Mouse (Mus musculus) midbrain, embryonic 10.5 days (tissue): ENCODE measurements around the gene Uba7. TPM values are rescaled to one million over a fixed set of nuclear protein-coding genes. Genes with fewer than 3 reads are reported as not detected.
A peak's percentile ranks its signal among the peaks of the same experiment; 100 is the strongest.

Source experiments
- DNase-seq: peaks from one replicate; pipeline ENCODE4 v3.0.0-alpha.2; 2017; ENCODE audit warnings: low spot score
- H3K27ac ChIP-seq: fragments of 300-500 bp; sonication (generic); replicated peaks from 2 replicates; pipeline ENCODE4 v1.5.1; 2016; ENCODE audit warnings: mild to moderate bottlenecking
- H3K27me3 ChIP-seq: fragments of 300-500 bp; sonication (generic); 2 replicates; pipeline ENCODE4 v1.6.1; 2016; ENCODE audit warnings: low read depth, mild to moderate bottlenecking; ENCODE audit not compliant: poor library complexity, severe bottlenecking
- H3K36me3 ChIP-seq: fragments of 300-500 bp; sonication (generic); 2 replicates; pipeline ENCODE4 v1.6.1; 2016; ENCODE audit warnings: mild to moderate bottlenecking, moderate library complexity
- H3K4me1 ChIP-seq: fragments of 300-500 bp; sonication (generic); 2 replicates; pipeline ENCODE4 v1.6.1; 2016
- H3K4me3 ChIP-seq: fragments of 300-500 bp; sonication (generic); 2 replicates; pipeline ENCODE4 v1.5.1; 2016; ENCODE audit warnings: mild to moderate bottlenecking, moderate library complexity
- H3K9me3 ChIP-seq: fragments of 300-500 bp; sonication (generic); replicated peaks from 2 replicates; pipeline ENCODE4 v1.6.1; 2016; ENCODE audit warnings: mild to moderate bottlenecking
- whole genome bisulfite sequencing: fragments of 180-500 bp; shearing (Covaris S2); methylation state at CpG from one replicate; pipeline ENCODE4 v1.1.7; 2016; 5-methylcytosine and 5-hydroxymethylcytosine counted together
- polyA plus RNA-seq: library from polyadenylated mRNA; unstranded; fragments of >200 nt; fragmentation: Nextera tagmentation; extraction: Ambion mirVana; gene quantifications from 2 replicates; pipeline ENCODE4 v1.2.1, GENCODE M21; 2016

Gene Uba7
- 6.5 and 8.1 TPM in 2 replicates for polyA plus RNA-seq

- DNase-seq, result no peak
- WGBS, result 74% methylated on average over 12 of the region's 12 CpGs
- peak within 1 kb of the TSS; percentile 20; the same call in 1 of the 2 replicates for H3K4me3 ChIP-seq
Measured at GRCm38 (mm10) chr9:107975399-107976386, at the start of gene Uba7. TSS of gene Uba7 (plus strand) at chr9:107975505.

GRCm38 (mm10) chr9:107926920-107927420 lies 48.3 kb upstream of the Uba7 start:
- no peak for DNase-seq
- 65% methylated on average over 9 of the region's 9 CpGs for WGBS
- peaks cover 48% of the 10 kb centered on the region for H3K4me1 ChIP-seq
- no peak overlapping the region for H3K27ac ChIP-seq
- no peak overlapping the region for H3K4me3 ChIP-seq
- H3K9me3 ChIP-seq, result no peaks in the 10 kb centered on the region
- H3K36me3 ChIP-seq, result no peaks in the 10 kb centered on the region
- no peaks in the 10 kb centered on the region for H3K27me3 ChIP-seq

More at GRCm38 (mm10) chr9:107975399-107976386, at the start of gene Uba7:
- Histone ChIP-seq H3K36me3 (peaks cover 23% of the 10 kb centered on the region), H3K9me3 (no peaks in the 10 kb centered on the region), H3K27ac (peak within 1 kb of the TSS; percentile 38; the same call in 1 of the 2 replicates), H3K27me3 (no peaks in the 10 kb centered on the region), H3K4me1 (0 out of 2 replicates have a peak, but pooled peaks cover 4% of the 10 kb centered on the region)

- WGBS, result 89% methylated on average over 5 of the region's 5 CpGs
- Histone ChIP-seq H3K27me3 (no peaks in the 10 kb centered on the region), H3K9me3 (no peaks in the 10 kb centered on the region), H3K36me3 (no peaks in the 10 kb centered on the region), H3K4me1 (peaks cover 54% of the 10 kb centered on the region), H3K4me3 (no peak overlapping the region), H3K27ac (no peak overlapping the region; the same call in 1 of the 2 replicates)
- DNase-seq, result no peak
Measured at GRCm38 (mm10) chr9:107927749-107928148, 47.6 kb upstream of the Uba7 start.

- DNase-seq, result no peak
- Histone ChIP-seq H3K27me3 (no peaks in the 10 kb centered on the region), H3K4me1 (peaks cover 51% of the 10 kb centered on the region), H3K36me3 (no peaks in the 10 kb centered on the region), H3K9me3 (no peaks in the 10 kb centered on the region), H3K27ac (no peak within 1 kb of the TSS; the same call in 1 of the 2 replicates), H3K4me3 (no peak within 1 kb of the TSS)
- WGBS, result 81% methylated on average over 3 of the region's 3 CpGs
Measured at GRCm38 (mm10) chr9:107928169-107928568, 47.1 kb upstream of the Uba7 start, which contains the start of gene Actl11. TSS of gene Actl11 (plus strand) at chr9:107928469.

GRCm38 (mm10) chr9:107932221-107932620 lies 43.1 kb upstream of the Uba7 start:
- Histone ChIP-seq H3K4me3 (no peak overlapping the region), H3K27me3 (peaks cover 27% of the 10 kb centered on the region), H3K4me1 (peaks cover 37% of the 10 kb centered on the region), H3K9me3 (no peaks in the 10 kb centered on the region), H3K27ac (no peak overlapping the region), H3K36me3 (no peaks in the 10 kb centered on the region)
- 87% methylated on average over 4 of the region's 4 CpGs for WGBS
- DNase-seq, result no peak

- WGBS, result 93% methylated on average over 11 of the region's 11 CpGs
- H3K27me3 ChIP-seq, result peaks cover 38% of the 10 kb centered on the region
- no peak overlapping the region for H3K27ac ChIP-seq
- H3K4me1 ChIP-seq, result peaks cover 46% of the 10 kb centered on the region
- no peaks in the 10 kb centered on the region for H3K9me3 ChIP-seq
- DNase-seq, result no peak
- H3K4me3 ChIP-seq, result no peak overlapping the region
- no peaks in the 10 kb centered on the region for H3K36me3 ChIP-seq
Measured at GRCm38 (mm10) chr9:107934146-107934545, 41.2 kb upstream of the Uba7 start.

GRCm38 (mm10) chr9:107935374-107935773 lies 39.9 kb upstream of the Uba7 start, which contains the start of gene Camkv:
TSS of gene Camkv (plus strand) at chr9:107935674.
- Histone ChIP-seq H3K27me3 (peaks cover 38% of the 10 kb centered on the region), H3K4me3 (peak within 1 kb of the TSS; percentile 75), H3K9me3 (no peaks in the 10 kb centered on the region), H3K27ac (peak within 1 kb of the TSS; percentile 89), H3K4me1 (peaks cover 46% of the 10 kb centered on the region), H3K36me3 (no peaks in the 10 kb centered on the region)
- no peak for DNase-seq
- 6% methylated on average over 3 of the region's 3 CpGs for WGBS

- Histone ChIP-seq H3K9me3 (no peaks in the 10 kb centered on the region), H3K36me3 (no peaks in the 10 kb centered on the region), H3K27ac (peak overlapping the region; percentile 89), H3K4me3 (peak overlapping the region; percentile 75), H3K27me3 (peaks cover 38% of the 10 kb centered on the region), H3K4me1 (peaks cover 46% of the 10 kb centered on the region)
- under 1% methylated on average over 41 of the region's 41 CpGs for WGBS
- peak; percentile 57 for DNase-seq
Measured at GRCm38 (mm10) chr9:107935790-107936214, 39.5 kb upstream of the Uba7 start.

- DNase-seq, result no peak
- peak overlapping the region; percentile 89 for H3K27ac ChIP-seq
- no peaks in the 10 kb centered on the region for H3K36me3 ChIP-seq
- peak overlapping the region; percentile 75 for H3K4me3 ChIP-seq
- peaks cover 38% of the 10 kb centered on the region for H3K27me3 ChIP-seq
- WGBS, result 1% methylated on average over 29 of the region's 29 CpGs
- H3K9me3 ChIP-seq, result no peaks in the 10 kb centered on the region
- H3K4me1 ChIP-seq, result peaks cover 46% of the 10 kb centered on the region
Measured at GRCm38 (mm10) chr9:107936215-107936822, 39.0 kb upstream of the Uba7 start.

- Histone ChIP-seq H3K36me3 (no peaks in the 10 kb centered on the region), H3K27me3 (peaks cover 38% of the 10 kb centered on the region), H3K4me3 (peak overlapping the region; percentile 75), H3K4me1 (peaks cover 45% of the 10 kb centered on the region), H3K9me3 (no peaks in the 10 kb centered on the region), H3K27ac (peak overlapping the region; percentile 89)
- no peak for DNase-seq
- 9% methylated on average over 3 of the region's 3 CpGs for WGBS
Measured at GRCm38 (mm10) chr9:107936831-107937230, 38.5 kb upstream of the Uba7 start.

- H3K4me1 ChIP-seq, result peaks cover 24% of the 10 kb centered on the region
- 92% methylated on average over 31 of the region's 31 CpGs for WGBS
- no peak overlapping the region for H3K27ac ChIP-seq
- no peak for DNase-seq
- H3K9me3 ChIP-seq, result no peaks in the 10 kb centered on the region
- H3K4me3 ChIP-seq, result no peak overlapping the region
- H3K27me3 ChIP-seq, result no peaks in the 10 kb centered on the region
- H3K36me3 ChIP-seq, result peaks cover 32% of the 10 kb centered on the region
Measured at GRCm38 (mm10) chr9:107947241-107948194, 27.8 kb upstream of the Uba7 start.
